Mouse (Mus musculus): ENCODE data around the gene Mdga2.

Gene Mdga2

GRCm38 (mm10) chr12:67222221-67223025, at the start of gene Mdga2:
Gene Mdga2, minus strand, starts transcription at chr12:67222549.
- no peak for DNase-seq

- no peak for DNase-seq
Measured at GRCm38 (mm10) chr12:67267409-67267808, 45.1 kb upstream of the Mdga2 start.

GRCm38 (mm10) chr12:67223530-67223929, 1.2 kb upstream of the Mdga2 start:
- no peak for DNase-seq

GRCm38 (mm10) chr12:67221329-67222220, 774 bp downstream of the Mdga2 start:
- DNase-seq = no peak

- no peak for DNase-seq
Measured at GRCm38 (mm10) chr12:67220641-67221231, 1.6 kb downstream of the Mdga2 start.

GRCm38 (mm10) chr12:67220041-67220440, 2.3 kb downstream of the Mdga2 start:
- DNase-seq = no peak

- DNase-seq = no peak
Measured at GRCm38 (mm10) chr12:67219564-67219963, 2.8 kb downstream of the Mdga2 start.

- no peak for DNase-seq
Measured at GRCm38 (mm10) chr12:67212801-67213200, 9.5 kb downstream of the Mdga2 start.

- no peak for DNase-seq
Measured at GRCm38 (mm10) chr12:67178155-67178554, 44.2 kb downstream of the Mdga2 start.

GRCm38 (mm10) chr12:67156569-67157237, 65.6 kb downstream of the Mdga2 start:
- DNase-seq = no peak

- no peak for DNase-seq
Measured at GRCm38 (mm10) chr12:67153077-67153476, 69.3 kb downstream of the Mdga2 start.

GRCm38 (mm10) chr12:67141605-67142004, 80.7 kb downstream of the Mdga2 start:
- DNase-seq = no peak

- DNase-seq = no peak
Measured at GRCm38 (mm10) chr12:67140131-67140530, 82.2 kb downstream of the Mdga2 start.

- no peak for DNase-seq
Measured at GRCm38 (mm10) chr12:67127457-67127856, 94.9 kb downstream of the Mdga2 start.

- no peak for DNase-seq
Measured at GRCm38 (mm10) chr12:67123874-67124273, 98.5 kb downstream of the Mdga2 start.

GRCm38 (mm10) chr12:67118652-67119515, 103.5 kb downstream of the Mdga2 start:
- no peak for DNase-seq

- DNase-seq = no peak
Measured at GRCm38 (mm10) chr12:67104171-67104570, 118.2 kb downstream of the Mdga2 start.

GRCm38 (mm10) chr12:67094414-67094813, 127.9 kb downstream of the Mdga2 start:
- DNase-seq = no peak

- no peak for DNase-seq
Measured at GRCm38 (mm10) chr12:67090420-67090965, 131.9 kb downstream of the Mdga2 start.

- DNase-seq = no peak
Measured at GRCm38 (mm10) chr12:67059136-67060014, 163.0 kb downstream of the Mdga2 start.

Data from thymus, postnatal 25 days (tissue).